Mouse (Mus musculus): Measurements from ENCODE around the gene Usp48.

GRCm38 (mm10) chr4:137553466-137553865, 40.1 kb upstream of the Usp48 start:
- TF ChIP-seq USF1 (IDR thresholded peaks at IDR 0.05; ENCODE audit: low read depth, low read length), result no peak
- TF ChIP-seq NRF1 (IDR thresholded peaks at IDR 0.05; ENCODE audit: low read depth, low read length), result no peak
- TF ChIP-seq UBTF (IDR thresholded peaks at IDR 0.05; ENCODE audit: low read depth, low read length), result no peak
- TF ChIP-seq E2F4 (IDR thresholded peaks at IDR 0.05; ENCODE audit: insufficient replicate concordance, low read depth, low read length), result no peak
- no peak for TF ChIP-seq CTCF (conservative IDR thresholded peaks at IDR 0.05 in 1 of 2, IDR thresholded peaks at IDR 0.05 in 1 of 2; ENCODE audit: low read depth in 2 of 2, low read length in 2 of 2)
- no peak for TF ChIP-seq POLR2A (IDR thresholded peaks at IDR 0.05; ENCODE audit: low read depth, low read length)
- TF ChIP-seq USF2 (conservative IDR thresholded peaks at IDR 0.05; ENCODE audit: low read depth, low read length), result no peak
- TF ChIP-seq EP300 (IDR thresholded peaks at IDR 0.05; ENCODE audit: low read length), result no peak
